Mouse (Mus musculus) CH12.LX (cell line): ENCODE measurements around the gene Tmed5. TPM values are rescaled to one million over a fixed set of nuclear protein-coding genes. Genes with fewer than 3 reads are reported as not detected.

Experiments
- DNase-seq: peaks from one replicate; pipeline ENCODE4 v3.0.0-alpha.2; 2013; ENCODE audit errors: extremely low read depth
- H3K27ac ChIP-seq: 2 replicates; pipeline ENCODE4 v1.5.1; 2012; ENCODE audit warnings: low read depth, mild to moderate bottlenecking, control low read depth, moderate library complexity; ENCODE audit not compliant: insufficient read depth
- H3K27me3 ChIP-seq: replicated peaks from 2 replicates; pipeline ENCODE3; 2012; ENCODE audit warnings: inconsistent platforms
- H3K36me3 ChIP-seq, 2 experiments: replicated peaks in 1 of 2; 2 replicates each; pipeline versions ENCODE3 to v1.6.1; 2012; ENCODE audit warnings: inconsistent platforms in 1 of 2, low read length in 1 of 2, mild to moderate bottlenecking in 1 of 2, mixed read lengths in 1 of 2, moderate library complexity in 1 of 2; ENCODE audit not compliant: control insufficient read depth in 1 of 2, insufficient read depth in 1 of 2
- H3K4me1 ChIP-seq, 2 experiments: 2 replicates each; pipeline ENCODE4 v1.6.1; 2012; ENCODE audit warnings: inconsistent platforms in 1 of 2, moderate library complexity in 1 of 2; ENCODE audit not compliant: insufficient read depth in 2 of 2, control insufficient read depth in 1 of 2
- H3K4me2 ChIP-seq: 2 replicates; pipeline ENCODE4 v1.6.1; 2012; ENCODE audit warnings: low read depth, mild to moderate bottlenecking, control low read depth; ENCODE audit not compliant: poor library complexity, insufficient read depth, severe bottlenecking
- H3K4me3 ChIP-seq, 3 experiments: fragments of 150-350 bp in 1 of 3; sonication (generic) in 1 of 3; replicated peaks in 1 of 3; 2 replicates each; pipeline versions ENCODE3 to v1.5.1; 2011 to 2012; ENCODE audit warnings: low read depth in 2 of 3, low read length in 2 of 3, mild to moderate bottlenecking in 2 of 3, moderate library complexity in 2 of 3, control low read depth in 1 of 3, improper control_type of control experiment in 1 of 3, inconsistent platforms in 1 of 3, mixed read lengths in 1 of 3; ENCODE audit not compliant: poor library complexity in 1 of 3
- H3K79me2 ChIP-seq: replicated peaks from 2 replicates; pipeline ENCODE4 v1.6.1; 2012; ENCODE audit warnings: mild to moderate bottlenecking, moderate library complexity; ENCODE audit not compliant: control insufficient read depth, poor library complexity, insufficient read depth, severe bottlenecking; ENCODE audit errors: extremely low read depth
- H3K9ac ChIP-seq: 2 replicates; pipeline ENCODE4 v1.6.1; 2012; ENCODE audit warnings: low read depth, mild to moderate bottlenecking, control low read depth, moderate library complexity; ENCODE audit not compliant: insufficient read depth
- H3K9me3 ChIP-seq: replicated peaks from 2 replicates; pipeline ENCODE3; 2012; ENCODE audit warnings: low read length, inconsistent platforms, mixed read lengths
- CTCF ChIP-seq, 2 experiments: IDR thresholded peaks in 1 of 2; conservative IDR thresholded peaks in 1 of 2; 2 replicates each; pipeline ENCODE4 v1.5.1; 2011 to 2012; ENCODE audit warnings: low read depth in 2 of 2, low read length in 2 of 2, improper control_type of control experiment in 1 of 2, inconsistent platforms in 1 of 2, mild to moderate bottlenecking in 1 of 2, moderate library complexity in 1 of 2
- E2F4 ChIP-seq: IDR thresholded peaks from 2 replicates; pipeline ENCODE4 v1.6.1; 2011; ENCODE audit warnings: low read depth, low read length, improper control_type of control experiment; ENCODE audit not compliant: insufficient replicate concordance
- KAT2A ChIP-seq: IDR thresholded peaks from 2 replicates; pipeline ENCODE4 v1.6.1; 2012; ENCODE audit warnings: low read length, improper control_type of control experiment, inconsistent platforms; ENCODE audit not compliant: insufficient replicate concordance
- MAFK ChIP-seq: IDR thresholded peaks from 2 replicates; pipeline ENCODE4 v1.6.1; 2011; ENCODE audit warnings: low read length, improper control_type of control experiment; ENCODE audit not compliant: insufficient replicate concordance
- NELFE ChIP-seq: IDR thresholded peaks from 2 replicates; pipeline ENCODE4 v1.6.1; 2011; ENCODE audit warnings: low read depth, low read length, improper control_type of control experiment
- SMC3 ChIP-seq: IDR thresholded peaks from 2 replicates; pipeline ENCODE4 v1.6.1; 2011; ENCODE audit warnings: low read depth, low read length, improper control_type of control experiment
- dilution Hi-C: fragments of 300-500 bp; cut with MboI; formaldehyde crosslinking; loops from 2 replicates; pipeline ENCODE4 v1.14.3; 2020; ENCODE audit warnings: low sequenced_read_pairs; ENCODE audit not compliant: extremely low pct_unique_long_range_greater_than_20kb, extremely low pct_ligation_motif_present
- in situ Hi-C: fragments of 300-500 bp; cut with MboI; formaldehyde crosslinking; loops from 3 replicates; pipeline ENCODE4 v1.14.3; 2019; ENCODE audit warnings: low sequenced_read_pairs, low pct_ligation_motif_present, low pct_unique_long_range_greater_than_20kb, mixed read lengths
- polyA plus RNA-seq: library from polyadenylated mRNA; unstranded; fragments of >175 nt; gene quantifications from 2 replicates; pipeline ENCODE4 v1.2.1, GENCODE M21; 2012; ENCODE audit warnings: low read depth; ENCODE audit not compliant: insufficient read length
- total RNA-seq, 2 experiments: library from RNA; depleted of rRNA; stranded (reverse); fragments of 300-350 nt in 1 of 2; fragments of >200 nt in 1 of 2; gene quantifications; 2 replicates each; pipeline ENCODE4 v1.2.3; 2012 to 2014

Gene Tmed5
- total and polyA plus RNA-seq, 3 experiments = 60.2 to 122 (median 74.6) TPM

DNA sequence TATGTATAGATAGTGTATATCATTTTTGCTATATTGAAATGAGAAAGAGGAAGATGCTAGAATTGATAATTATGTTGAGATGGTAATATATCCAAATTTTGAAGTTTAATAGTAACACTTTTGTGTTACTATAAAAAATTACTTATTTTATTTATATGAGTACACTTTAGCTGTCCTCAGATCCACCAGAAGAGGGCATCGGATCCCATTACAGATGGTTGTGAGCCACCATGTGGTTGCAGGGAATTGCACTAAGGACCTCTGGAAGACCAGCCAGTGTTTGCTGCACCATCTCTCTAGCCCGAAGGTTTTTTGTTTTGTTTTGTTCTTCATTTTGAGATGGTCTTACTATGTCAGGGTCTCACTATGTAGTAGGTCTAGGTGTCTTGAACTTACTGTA is 47.0 kb downstream of the Tmed5 start:
- Histone ChIP-seq H3K9me3 (no peaks in the 10 kb centered on the region), H3K4me1 (peaks cover 0 to 6% of the 10 kb centered on the region in 2 experiments; a peak in 1 of 4 replicates), H3K79me2 (peaks cover 8% of the 10 kb centered on the region; the same call in 1 of the 2 replicates), H3K4me2 (no peak overlapping the region), H3K36me3 (peaks cover 22 to 69% of the 10 kb centered on the region in 2 experiments), H3K27ac (no peak overlapping the region), H3K27me3 (no peaks in the 10 kb centered on the region), H3K4me3 (no peak overlapping the region), H3K9ac (no peak overlapping the region)
- dilution Hi-C loops (no loop called here), in situ Hi-C loops (no loop called here)
- no peak for TF ChIP-seq NELFE
- TF ChIP-seq CTCF (conservative IDR thresholded peaks at IDR 0.05 in 1 of 2, IDR thresholded peaks at IDR 0.05 in 1 of 2; ENCODE audit: low read depth in 2 of 2, low read length in 2 of 2) = peak in 1 of 2 experiments; percentile 58; a peak in 2 of 4 replicates
- no peak for DNase-seq

GRCm38 (mm10) chr5:108082380-108082779 is 50.0 kb downstream of the Tmed5 start:
- Histone ChIP-seq H3K27me3 (no peaks in the 10 kb centered on the region), H3K9ac (no peak overlapping the region), H3K4me1 (peaks cover 0 to 29% of the 10 kb centered on the region in 2 experiments; a peak in 2 of 4 replicates), H3K79me2 (peaks cover 23% of the 10 kb centered on the region), H3K4me3 (no peak overlapping the region), H3K36me3 (peaks cover 19 to 61% of the 10 kb centered on the region in 2 experiments), H3K27ac (no peak overlapping the region), H3K4me2 (no peak overlapping the region), H3K9me3 (no peaks in the 10 kb centered on the region)
- TF ChIP-seq KAT2A (no peak), SMC3 (peak; percentile 35), CTCF (conservative IDR thresholded peaks at IDR 0.05 in 1 of 2, IDR thresholded peaks at IDR 0.05 in 1 of 2; ENCODE audit: low read depth in 2 of 2, low read length in 2 of 2) (peak; percentile 21 to 59; a peak in 3 of 4 replicates)
- dilution Hi-C loops (no loop called here), in situ Hi-C loops (no loop called here)
- peak; percentile 41 for DNase-seq

GRCm38 (mm10) chr5:108079603-108080002 is 52.8 kb downstream of the Tmed5 start:
- no peak overlapping the region for H3K4me3 ChIP-seq
- H3K36me3 ChIP-seq = peaks cover 18 to 61% of the 10 kb centered on the region in 2 experiments
- no peak overlapping the region for H3K27ac ChIP-seq

More at GRCm38 (mm10) chr5:108079603-108080002, 52.8 kb downstream of the Tmed5 start:
- Histone ChIP-seq H3K9ac (no peak overlapping the region), H3K27me3 (no peaks in the 10 kb centered on the region), H3K79me2 (peaks cover 39% of the 10 kb centered on the region), H3K4me1 (peaks cover 0 to 42% of the 10 kb centered on the region in 2 experiments; a peak in 2 of 4 replicates), H3K4me2 (no peak overlapping the region; the same call in 1 of the 2 replicates), H3K9me3 (peaks cover 4% of the 10 kb centered on the region)
- in situ Hi-C loops = no loop called here
- no peak for TF ChIP-seq E2F4
- peak; percentile 76; the same call in 1 of the 2 replicates for TF ChIP-seq MAFK
- dilution Hi-C loops = no loop called here
- no peak for DNase-seq
